Mouse (Mus musculus) neural tube, embryonic 15.5 days (tissue): ENCODE results near the gene Emilin1. TPM values are rescaled to one million over a fixed set of nuclear protein-coding genes. Genes with fewer than 3 reads are reported as not detected.

Source experiments
- ATAC-seq: fragments of 200-750 bp; cut with Nextera tagmentation; 2 replicates; pipeline ENCODE4 v1.8.0; 2017; ENCODE audit warnings: mild to moderate bottlenecking, moderate TSS enrichment, moderate library complexity; ENCODE audit not compliant: low FRiP score
- H3K27ac ChIP-seq: fragments of 300-500 bp; sonication (generic); replicated peaks from 2 replicates; pipeline ENCODE4 v1.5.1; 2015; ENCODE audit warnings: mild to moderate bottlenecking, inconsistent platforms
- H3K27me3 ChIP-seq: fragments of 300-500 bp; sonication (generic); replicated peaks from 2 replicates; pipeline ENCODE4 v1.6.1; 2015; ENCODE audit warnings: inconsistent platforms
- H3K36me3 ChIP-seq: fragments of 300-500 bp; sonication (generic); 2 replicates; pipeline ENCODE4 v1.6.1; 2015; ENCODE audit warnings: inconsistent platforms
- H3K4me1 ChIP-seq: fragments of 300-500 bp; sonication (generic); 2 replicates; pipeline ENCODE4 v1.6.1; 2015; ENCODE audit warnings: inconsistent platforms
- H3K4me2 ChIP-seq: fragments of 300-500 bp; sonication (generic); 2 replicates; pipeline ENCODE4 v1.6.1; 2015; ENCODE audit warnings: inconsistent platforms, mild to moderate bottlenecking, moderate library complexity
- H3K4me3 ChIP-seq: fragments of 300-500 bp; sonication (generic); replicated peaks from 2 replicates; pipeline ENCODE4 v1.5.1; 2015; ENCODE audit warnings: mild to moderate bottlenecking, inconsistent platforms
- H3K9ac ChIP-seq: fragments of 300-500 bp; sonication (generic); replicated peaks from 2 replicates; pipeline ENCODE4 v1.6.1; 2015; ENCODE audit warnings: mild to moderate bottlenecking, inconsistent platforms
- H3K9me3 ChIP-seq: fragments of 300-500 bp; sonication (generic); replicated peaks from 2 replicates; pipeline ENCODE4 v1.6.1; 2016; ENCODE audit warnings: inconsistent platforms
- WGBS: fragments of 180-500 bp; shearing (Covaris S2); methylation state at CpG from one replicate; pipeline ENCODE4 v1.1.7; 2015; ENCODE audit warnings: mixed read lengths; 5-methylcytosine and 5-hydroxymethylcytosine counted together
- polyA plus RNA-seq: library from polyadenylated mRNA; unstranded; fragments of >200 nt; fragmentation: Nextera tagmentation; extraction: Ambion mirVana; gene quantifications from 2 replicates; pipeline ENCODE4 v1.2.1, GENCODE M21; 2015

The Emilin1 gene
- polyA plus RNA-seq, 1 experiment from 2014 or later, result 24.5 TPM

- Histone ChIP-seq H3K4me2 (no peak overlapping the region), H3K9me3 (no peaks in the 10 kb centered on the region), H3K4me1 (peaks cover 42% of the 10 kb centered on the region), H3K27ac (no peak overlapping the region), H3K36me3 (no peaks in the 10 kb centered on the region), H3K4me3 (no peak overlapping the region), H3K27me3 (no peaks in the 10 kb centered on the region), H3K9ac (no peak overlapping the region)
- 88% methylated on average over 31 of the region's 31 CpGs for WGBS
- no peak for ATAC-seq
These were observed 4.9 kb downstream of the Emilin1 start for GRCm38 (mm10) chr5:30917891-30918670.

- no peaks in the 10 kb centered on the region for H3K36me3 ChIP-seq
- no peak overlapping the region for H3K9ac ChIP-seq
- 81% methylated on average over 8 of the region's 8 CpGs for WGBS
These were observed 5.5 kb downstream of the Emilin1 start for GRCm38 (mm10) chr5:30918691-30919090.

DNA sequence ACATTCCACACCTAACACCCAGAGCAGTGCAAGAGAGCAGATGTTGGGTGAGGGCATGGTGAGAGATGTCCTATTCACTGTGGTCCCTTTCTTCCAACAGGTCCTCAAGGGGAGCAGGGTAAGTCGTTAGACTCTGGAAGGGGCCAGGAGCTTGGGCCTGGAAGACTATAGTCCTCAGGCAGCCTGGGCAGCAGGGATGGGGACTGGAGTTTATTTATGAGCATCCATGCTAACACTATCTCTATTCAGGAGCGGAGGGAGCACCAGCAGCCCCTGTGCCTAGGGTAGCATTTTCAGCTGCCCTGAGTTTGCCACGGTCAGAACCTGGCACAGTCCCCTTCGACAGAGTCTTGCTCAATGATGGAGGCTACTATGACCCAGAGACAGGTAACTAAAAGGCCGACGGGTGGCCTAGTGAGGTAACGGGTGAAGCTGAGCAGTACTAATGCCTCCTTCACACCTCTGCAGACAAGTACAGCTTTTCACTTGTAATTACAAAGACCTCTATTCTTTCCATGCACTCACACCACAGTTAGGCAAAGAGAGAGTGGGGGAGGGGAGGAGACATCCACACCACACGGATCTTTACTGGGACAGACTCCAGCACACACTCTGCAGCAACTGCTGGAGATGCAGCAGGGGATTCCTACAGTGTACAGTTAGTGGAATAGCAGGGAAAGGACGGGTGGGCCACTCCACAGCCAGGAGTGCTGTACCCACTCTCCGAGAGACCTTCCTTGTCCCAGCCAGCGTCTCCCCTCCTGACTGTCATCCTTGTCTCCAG lies 6.8 kb downstream of the Emilin1 start:
- H3K4me1 ChIP-seq, result peaks cover 40% of the 10 kb centered on the region
- WGBS, result 61% methylated on average over 11 of the region's 11 CpGs
- H3K4me2 ChIP-seq, result peak overlapping the region; percentile 91; the same call in 1 of the 2 replicates
- no peaks in the 10 kb centered on the region for H3K36me3 ChIP-seq
- H3K4me3 ChIP-seq, result no peak overlapping the region
- 0 out of 2 replicates have a peak overlapping the region, but pooled peaks have one; percentile 9 for H3K27ac ChIP-seq
- no peak for ATAC-seq
- H3K9me3 ChIP-seq, result no peaks in the 10 kb centered on the region
- no peaks in the 10 kb centered on the region for H3K27me3 ChIP-seq
- no peak overlapping the region for H3K9ac ChIP-seq

More at GRCm38 (mm10) chr5:30918691-30919090, 5.5 kb downstream of the Emilin1 start:
- H3K4me3 ChIP-seq, result no peak overlapping the region
- no peak overlapping the region for H3K4me2 ChIP-seq
- H3K27me3 ChIP-seq, result no peaks in the 10 kb centered on the region
- ATAC-seq, result no peak
- no peaks in the 10 kb centered on the region for H3K9me3 ChIP-seq
- H3K27ac ChIP-seq, result no peak overlapping the region
- peaks cover 40% of the 10 kb centered on the region for H3K4me1 ChIP-seq

- Histone ChIP-seq H3K4me1 (peaks cover 37% of the 10 kb centered on the region), H3K27me3 (no peaks in the 10 kb centered on the region), H3K9ac (no peak overlapping the region), H3K4me2 (peak overlapping the region; percentile 91), H3K36me3 (no peaks in the 10 kb centered on the region), H3K9me3 (no peaks in the 10 kb centered on the region), H3K4me3 (no peak overlapping the region), H3K27ac (no peak overlapping the region)
- no peak for ATAC-seq
- WGBS, result 61% methylated on average over 19 of the region's 19 CpGs
These were observed 7.4 kb downstream of the Emilin1 start for GRCm38 (mm10) chr5:30920621-30921020.

GRCm38 (mm10) chr5:30921256-30922033 lies 8.2 kb downstream of the Emilin1 start, which contains the start of gene Khk:
Gene Khk (plus strand): TSS chr5:30921431.
- ATAC-seq, result peak; percentile 74
- 1% methylated on average over 36 of the region's 40 CpGs for WGBS
- Histone ChIP-seq H3K27ac (peak within 1 kb of the TSS; percentile 76), H3K9ac (peak within 1 kb of the TSS; percentile 64), H3K36me3 (no peaks in the 10 kb centered on the region), H3K4me3 (peak within 1 kb of the TSS; percentile 57), H3K9me3 (no peaks in the 10 kb centered on the region), H3K4me2 (peak within 1 kb of the TSS; percentile 91), H3K4me1 (peaks cover 29% of the 10 kb centered on the region), H3K27me3 (no peaks in the 10 kb centered on the region)

GRCm38 (mm10) chr5:30922581-30923041 lies 9.4 kb downstream of the Emilin1 start:
- no peak for ATAC-seq
- Histone ChIP-seq H3K9ac (peak overlapping the region; percentile 64), H3K36me3 (no peaks in the 10 kb centered on the region), H3K4me2 (peak overlapping the region; percentile 91), H3K4me3 (peak overlapping the region; percentile 57), H3K27ac (no peak overlapping the region), H3K9me3 (no peaks in the 10 kb centered on the region), H3K4me1 (peaks cover 30% of the 10 kb centered on the region), H3K27me3 (no peaks in the 10 kb centered on the region)
- WGBS, result 75% methylated on average over 10 of the region's 10 CpGs

DNA sequence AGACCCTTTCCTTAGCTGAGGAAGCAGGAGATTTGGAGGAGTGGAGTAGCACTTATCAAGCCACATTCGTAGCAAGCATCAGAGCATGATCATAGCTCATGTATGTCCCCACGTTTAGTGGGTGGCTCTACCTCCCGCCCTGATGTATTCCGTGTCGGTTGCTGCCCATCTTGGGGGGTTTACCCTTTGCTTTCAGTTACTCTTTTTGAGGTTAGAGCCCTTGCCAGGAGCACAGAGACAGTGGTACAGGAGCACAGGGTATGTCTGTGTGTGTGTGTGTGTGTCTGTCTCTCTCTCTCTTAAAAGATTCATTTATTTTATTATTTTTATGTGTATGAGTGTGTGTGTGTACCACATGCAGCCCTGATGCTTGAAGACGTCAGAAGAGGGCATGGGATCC lies 9.9 kb downstream of the Emilin1 start:
- no peak overlapping the region for H3K9ac ChIP-seq
- no peak overlapping the region for H3K4me2 ChIP-seq
- peaks cover 35% of the 10 kb centered on the region for H3K4me1 ChIP-seq
- H3K36me3 ChIP-seq, result no peaks in the 10 kb centered on the region
- 92% methylated on average over 6 of the region's 6 CpGs for WGBS
- ATAC-seq, result no peak
- H3K27me3 ChIP-seq, result no peaks in the 10 kb centered on the region
- H3K4me3 ChIP-seq, result no peak overlapping the region
- H3K9me3 ChIP-seq, result no peaks in the 10 kb centered on the region
- H3K27ac ChIP-seq, result no peak overlapping the region

- no peak overlapping the region for H3K4me3 ChIP-seq
- H3K9me3 ChIP-seq, result no peaks in the 10 kb centered on the region
- H3K36me3 ChIP-seq, result no peaks in the 10 kb centered on the region
- 76% methylated on average over 8 of the region's 8 CpGs for WGBS
- H3K4me1 ChIP-seq, result peaks cover 37% of the 10 kb centered on the region
- no peak for ATAC-seq
- no peak overlapping the region for H3K9ac ChIP-seq
- H3K4me2 ChIP-seq, result no peak overlapping the region
- no peaks in the 10 kb centered on the region for H3K27me3 ChIP-seq
- H3K27ac ChIP-seq, result no peak overlapping the region
These were observed 11.4 kb downstream of the Emilin1 start for GRCm38 (mm10) chr5:30924614-30925013.

- Histone ChIP-seq H3K27ac (no peak overlapping the region), H3K9ac (no peak overlapping the region), H3K4me1 (peaks cover 33% of the 10 kb centered on the region), H3K36me3 (no peaks in the 10 kb centered on the region), H3K4me3 (no peak overlapping the region), H3K4me2 (no peak overlapping the region), H3K27me3 (no peaks in the 10 kb centered on the region), H3K9me3 (no peaks in the 10 kb centered on the region)
- no peak for ATAC-seq
- WGBS, result 92% methylated on average over 5 of the region's 5 CpGs
These were observed 12.0 kb downstream of the Emilin1 start for GRCm38 (mm10) chr5:30925217-30925616.

- no peak overlapping the region for H3K4me3 ChIP-seq
- H3K9me3 ChIP-seq, result no peaks in the 10 kb centered on the region
- peaks cover 25% of the 10 kb centered on the region for H3K4me1 ChIP-seq
- no peak overlapping the region for H3K27ac ChIP-seq
- no peak overlapping the region for H3K9ac ChIP-seq
- no peaks in the 10 kb centered on the region for H3K36me3 ChIP-seq
- WGBS, result 91% methylated on average over 2 of the region's 2 CpGs
- H3K4me2 ChIP-seq, result no peak overlapping the region
- ATAC-seq, result no peak
- H3K27me3 ChIP-seq, result no peaks in the 10 kb centered on the region
These were observed 12.9 kb downstream of the Emilin1 start for GRCm38 (mm10) chr5:30926073-30926472.

DNA sequence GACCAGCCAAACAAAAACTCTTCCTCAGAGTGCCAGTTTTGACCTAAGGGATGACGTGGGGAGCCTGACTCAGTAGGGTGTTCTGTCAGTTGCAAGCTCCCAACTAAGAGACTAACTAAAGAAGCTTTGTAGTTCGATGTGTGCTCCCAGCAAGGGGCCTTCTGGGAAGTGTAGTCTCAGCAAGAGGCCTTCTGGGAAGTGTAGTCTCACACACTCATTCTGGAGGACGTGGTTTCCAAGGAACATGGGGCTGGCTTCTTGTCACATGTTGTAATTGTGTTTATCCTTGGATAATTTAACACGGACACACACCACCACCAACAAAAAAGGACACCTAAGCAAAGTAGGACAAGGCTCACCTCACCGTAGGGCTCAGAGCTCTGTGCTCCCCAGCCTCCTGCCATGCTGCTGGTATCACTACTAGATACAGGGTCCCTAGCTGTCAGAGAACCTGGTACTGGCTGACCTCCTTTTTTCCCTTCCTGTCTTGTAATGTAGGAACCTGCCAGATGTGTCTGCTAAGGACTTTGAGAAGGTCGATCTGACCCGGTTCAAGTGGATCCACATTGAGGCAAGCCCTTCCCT lies 14.8 kb downstream of the Emilin1 start:
- Histone ChIP-seq H3K4me3 (peak overlapping the region; percentile 10; the same call in 1 of the 2 replicates), H3K4me1 (0 out of 2 replicates have a peak, but pooled peaks cover 8% of the 10 kb centered on the region)
- ATAC-seq, result peak; percentile 77

More for the DNA sequence above, 14.8 kb downstream of the Emilin1 start:
- Histone ChIP-seq H3K9ac (peak overlapping the region; percentile 20; the same call in 1 of the 2 replicates), H3K36me3 (peaks cover 4% of the 10 kb centered on the region; the same call in 1 of the 2 replicates), H3K27me3 (no peaks in the 10 kb centered on the region), H3K4me2 (peak overlapping the region; percentile 46), H3K9me3 (no peaks in the 10 kb centered on the region), H3K27ac (no peak overlapping the region)
- 41% methylated on average over 7 of the region's 7 CpGs for WGBS
